ENCODE assay signal across 13 mouse cellular contexts in genomic region chr2:109848305-109848704, GRCm38 (mm10). TPM values are rescaled to one million over a fixed set of nuclear protein-coding genes. Genes with fewer than 3 reads are reported as not detected.
DNase-seq lines count a peak whose midpoint lies in the region; ATAC-seq and TF ChIP-seq lines count a peak whose summit lies in the region.
"Had no signal": no experiment of that assay in that cellular context is flagged by ENCODE, and none has a peak within 500 bp of the region (broad histone marks: within the 10 kb centered on the region; RNA-seq: fewer than 3 reads in every experiment).

No protein-coding gene starts in this region.

- peak overlapping the region; percentile 38; the same call in 1 of the 2 replicates for H3K27ac ChIP-seq in midbrain, embryonic 10.5 days (replicated peaks)
- H3K27ac ChIP-seq in midbrain, postnatal 0 days (ENCODE audit: low read depth, low read length), result no peak overlapping the region
- peak overlapping the region; percentile 10 for H3K27ac ChIP-seq in embryonic fibroblast, embryonic 13.5 days (ENCODE audit: insufficient read depth, low read length)
- no peak overlapping the region for H3K27ac ChIP-seq in midbrain, embryonic 11.5 days (ENCODE audit: low read depth, low read length)

- no peak overlapping the region for H3K4me2 ChIP-seq in midbrain, postnatal 0 days (ENCODE audit: low read depth, low read length, poor library complexity, severe bottlenecking)
- no peak overlapping the region for H3K4me2 ChIP-seq in midbrain, embryonic 11.5 days

- no peak for ATAC-seq in midbrain, postnatal 0 days (ENCODE audit: low FRiP score)
- peak; percentile 64; the same call in 1 of the 2 replicates for ATAC-seq in midbrain, embryonic 11.5 days (ENCODE audit: low FRiP score)

- H3K36me3 ChIP-seq in midbrain, embryonic 10.5 days, result no peaks in the 10 kb centered on the region
- no peaks in the 10 kb centered on the region for H3K36me3 ChIP-seq in midbrain, postnatal 0 days (ENCODE audit: insufficient read depth, low read length)
- H3K36me3 ChIP-seq in midbrain, embryonic 11.5 days (ENCODE audit: control insufficient read depth, insufficient read depth, low read length), result no peaks in the 10 kb centered on the region

- no peak for TF ChIP-seq CTCF in midbrain, postnatal 0 days (IDR thresholded peaks at IDR 0.05)
- no peak for TF ChIP-seq CTCF in embryonic fibroblast, embryonic 13.5 days (IDR thresholded peaks at IDR 0.05; ENCODE audit: borderline replicate concordance, insufficient read depth, low read length)

- no peaks in the 10 kb centered on the region for H3K27me3 ChIP-seq in midbrain, embryonic 10.5 days (ENCODE audit: low read depth, poor library complexity, severe bottlenecking)
- no peaks in the 10 kb centered on the region for H3K27me3 ChIP-seq in midbrain, postnatal 0 days (ENCODE audit: insufficient read depth, low read length)
- H3K27me3 ChIP-seq in midbrain, embryonic 11.5 days (ENCODE audit: control insufficient read depth, insufficient read depth, low read length), result no peaks in the 10 kb centered on the region

- WGBS in midbrain, embryonic 10.5 days, result 49% methylated on average over 4 of the region's 4 CpGs
- WGBS in midbrain, postnatal 0 days, result 30% methylated on average over 4 of the region's 4 CpGs
- 34% methylated on average over 4 of the region's 4 CpGs for WGBS in midbrain, embryonic 11.5 days

- no peak for DNase-seq in midbrain, embryonic 10.5 days (ENCODE audit: low spot score)
- DNase-seq in midbrain, postnatal 0 days (ENCODE audit: low spot score), result no peak
- no peak for DNase-seq in midbrain, embryonic 11.5 days (ENCODE audit: low spot score, missing footprints)
- DNase-seq in heart, adult 18-20 months, result no peak
- DNase-seq in c-Kit-positive CD71-positive TER-119-positive erythroid progenitor cells, embryonic 14.5 days (ENCODE audit: low spot score), result no peak
- DNase-seq in ovary, adult 18-20 months (ENCODE audit: low spot score), result no peak
- DNase-seq in spleen, postnatal 10 days (ENCODE audit: low spot score in 2 of 2), result no peak
- DNase-seq: cerebellum, postnatal 14 days; forebrain, postnatal 0 days; heart, postnatal 4 days; right cerebral cortex, adult 18-20 months; thymus, postnatal 14 days had no signal

- no peak overlapping the region for H3K4me3 ChIP-seq in midbrain, embryonic 10.5 days
- H3K4me3 ChIP-seq in midbrain, postnatal 0 days (ENCODE audit: low read depth, low read length), result no peak overlapping the region
- H3K4me3 ChIP-seq in embryonic fibroblast, embryonic 13.5 days (ENCODE audit: insufficient read depth, low read length), result no peak overlapping the region
- H3K4me3 ChIP-seq in midbrain, embryonic 11.5 days (ENCODE audit: low read depth, low read length), result no peak overlapping the region

- no peaks in the 10 kb centered on the region for H3K9me3 ChIP-seq in midbrain, embryonic 10.5 days (replicated peaks)
- no peaks in the 10 kb centered on the region for H3K9me3 ChIP-seq in midbrain, postnatal 0 days (ENCODE audit: low read length)
- H3K9me3 ChIP-seq in midbrain, embryonic 11.5 days (ENCODE audit: control insufficient read depth, low read length), result no peaks in the 10 kb centered on the region

- peaks cover 11% of the 10 kb centered on the region for H3K4me1 ChIP-seq in midbrain, embryonic 10.5 days
- no peaks in the 10 kb centered on the region for H3K4me1 ChIP-seq in midbrain, postnatal 0 days (ENCODE audit: insufficient read depth, low read length)
- peaks cover 7% of the 10 kb centered on the region for H3K4me1 ChIP-seq in embryonic fibroblast, embryonic 13.5 days (ENCODE audit: control insufficient read depth, insufficient read depth, low read length)
- peaks cover 4% of the 10 kb centered on the region; the same call in 1 of the 2 replicates for H3K4me1 ChIP-seq in midbrain, embryonic 11.5 days (ENCODE audit: control insufficient read depth, insufficient read depth, low read length)

- H3K9ac ChIP-seq in midbrain, postnatal 0 days (replicated peaks; ENCODE audit: low read length, poor library complexity, severe bottlenecking), result no peak overlapping the region
- H3K9ac ChIP-seq in midbrain, embryonic 11.5 days (ENCODE audit: low read length), result no peak overlapping the region
- H3K9ac ChIP-seq: forebrain, postnatal 0 days had no signal

- no peak for TF ChIP-seq POLR2A in embryonic fibroblast, embryonic 13.5 days (IDR thresholded peaks at IDR 0.05; ENCODE audit: low read depth, low read length)

RNA-seq across cellular contexts. Expression of gene Lin7c, which starts 42.3 kb away (rescaled TPM):
- polyA plus RNA-seq in midbrain, embryonic 10.5 days (2016; fragmentation: Nextera tagmentation; extraction: Ambion mirVana), result 101 and 121 TPM in 2 replicates
- 232 and 296 TPM in 2 replicates for total RNA-seq in midbrain, postnatal 0 days (2014; rRNA removed)
- polyA plus RNA-seq in midbrain, postnatal 0 days (2015; fragmentation: Nextera tagmentation; extraction: Ambion mirVana), result 206 and 209 TPM in 2 replicates
- 40.6 and 45.4 TPM in 2 replicates for polyA plus RNA-seq in embryonic fibroblast, embryonic 13.5 days (2011; ENCODE audit: insufficient read length, low read depth, missing spikeins)
- 145 and 174 TPM in 2 replicates for polyA plus RNA-seq in midbrain, embryonic 11.5 days (2014; fragmentation: Nextera tagmentation; extraction: Ambion mirVana)
- 10 to 100 TPM; 36.2 to 42.1 TPM for total RNA-seq in heart, adult 18-20 months (2021)

Comparison
In these comparisons a context has a peak if more than half of its experiments do, and no peak if none do; other contexts are left out.
1. H3K27ac ChIP-seq: peak in midbrain, embryonic 10.5 days (single experiment) and embryonic fibroblast, embryonic 13.5 days (single experiment); none in midbrain, postnatal 0 days (single experiment) and midbrain, embryonic 11.5 days (single experiment).